Mouse (Mus musculus) liver, postnatal 0 days (tissue): ENCODE measurements around the gene Mta3.

Source experiments
- CTCF ChIP-seq: sonication (generic); IDR thresholded peaks from 2 replicates; pipeline ENCODE4 v1.5.1; 2016; ENCODE audit warnings: antibody characterized with exemption, low read depth
- EP300 ChIP-seq: IDR thresholded peaks from 2 replicates; pipeline ENCODE4 v1.6.1; 2016; ENCODE audit warnings: antibody characterized with exemption, low read depth, mild to moderate bottlenecking

- TF ChIP-seq EP300 (no peak), CTCF (no peak)
Observed at GRCm38 (mm10) chr17:83790158-83790557, 84.2 kb downstream of the Mta3 start.
